Mouse (Mus musculus) spleen, adult 18-20 months (tissue): ENCODE results near the gene Pld4.

Source experiments
- DNase-seq, 2 experiments: peaks; one replicate each; pipeline ENCODE4 v3.0.0; 2022; ENCODE audit warnings: mixed read lengths in 2 of 2

Pld4 gene

GRCm38 (mm10) chr12:112767036-112767890 is 6.8 kb downstream of the Pld4 start:
- DNase-seq: no peak

GRCm38 (mm10) chr12:112768166-112768565 is 7.7 kb downstream of the Pld4 start:
- DNase-seq: no peak

- no peak for DNase-seq
Observed at GRCm38 (mm10) chr12:112769031-112769430, 8.6 kb downstream of the Pld4 start.

GRCm38 (mm10) chr12:112769751-112770150 is 9.3 kb downstream of the Pld4 start:
- no peak for DNase-seq

GRCm38 (mm10) chr12:112770396-112770795 is 9.9 kb downstream of the Pld4 start:
- no peak for DNase-seq

- no peak for DNase-seq
Observed at GRCm38 (mm10) chr12:112772306-112772705, 11.9 kb downstream of the Pld4 start.

GRCm38 (mm10) chr12:112773366-112773765 is 12.9 kb downstream of the Pld4 start:
- no peak for DNase-seq

- DNase-seq: no peak
Observed at GRCm38 (mm10) chr12:112774026-112774425, 13.6 kb downstream of the Pld4 start.

GRCm38 (mm10) chr12:112774481-112774880 is 14.0 kb downstream of the Pld4 start:
- no peak for DNase-seq

GRCm38 (mm10) chr12:112791026-112791425 is 30.6 kb downstream of the Pld4 start:
- DNase-seq: no peak

- DNase-seq: no peak
Observed at GRCm38 (mm10) chr12:112793601-112794355, 33.3 kb downstream of the Pld4 start.

- DNase-seq: no peak
Observed at GRCm38 (mm10) chr12:112794356-112794816, 33.9 kb downstream of the Pld4 start.

GRCm38 (mm10) chr12:112794998-112795397 is 34.5 kb downstream of the Pld4 start:
- no peak for DNase-seq

GRCm38 (mm10) chr12:112795466-112796104 is 35.1 kb downstream of the Pld4 start:
- no peak for DNase-seq

- no peak for DNase-seq
Observed at GRCm38 (mm10) chr12:112796551-112797510, 36.4 kb downstream of the Pld4 start.

- no peak for DNase-seq
Observed at GRCm38 (mm10) chr12:112797672-112798331, 37.3 kb downstream of the Pld4 start.

GRCm38 (mm10) chr12:112798332-112798681 is 37.9 kb downstream of the Pld4 start:
- DNase-seq: no peak

GRCm38 (mm10) chr12:112798716-112799115 is 38.3 kb downstream of the Pld4 start:
- DNase-seq: no peak

- no peak for DNase-seq
Observed at GRCm38 (mm10) chr12:112799237-112799970, 38.9 kb downstream of the Pld4 start.

GRCm38 (mm10) chr12:112800476-112800875 is 40.0 kb downstream of the Pld4 start:
- DNase-seq: peak; percentile 45 to 76
